Mouse (Mus musculus) embryonic facial prominence, embryonic 12.5 days (tissue): ENCODE data around the gene Cyba. TPM values are rescaled to one million over a fixed set of nuclear protein-coding genes. Genes with fewer than 3 reads are reported as not detected.
A peak's percentile ranks its signal among the peaks of the same experiment; 100 is the strongest.

ENCODE experiments used
- ATAC-seq: fragments of 200-750 bp; cut with Nextera tagmentation; 2 replicates; pipeline ENCODE4 v1.8.0; 2017; ENCODE audit not compliant: insufficient number of reproducible peaks, insufficient read depth, low FRiP score, low TSS enrichment
- H3K27ac ChIP-seq: fragments of 300-500 bp; sonication (generic); 2 replicates; pipeline ENCODE4 v1.5.1; 2016; ENCODE audit warnings: mild to moderate bottlenecking
- H3K27me3 ChIP-seq: fragments of 300-500 bp; sonication (generic); 2 replicates; pipeline ENCODE4 v1.6.1; 2016; ENCODE audit warnings: mild to moderate bottlenecking, moderate library complexity
- H3K36me3 ChIP-seq: fragments of 300-500 bp; sonication (generic); 2 replicates; pipeline ENCODE4 v1.6.1; 2016; ENCODE audit warnings: mild to moderate bottlenecking
- H3K4me1 ChIP-seq: fragments of 300-500 bp; sonication (generic); 2 replicates; pipeline ENCODE4 v1.6.1; 2016
- H3K4me2 ChIP-seq: fragments of 300-500 bp; sonication (generic); replicated peaks from 2 replicates; pipeline ENCODE4 v1.6.1; 2016; ENCODE audit warnings: mild to moderate bottlenecking, moderate library complexity
- H3K4me3 ChIP-seq: fragments of 300-500 bp; sonication (generic); 2 replicates; pipeline ENCODE4 v1.5.1; 2016; ENCODE audit warnings: mild to moderate bottlenecking
- H3K9ac ChIP-seq: fragments of 300-500 bp; sonication (generic); 2 replicates; pipeline ENCODE4 v1.6.1; 2016; ENCODE audit warnings: mild to moderate bottlenecking, moderate library complexity
- H3K9me3 ChIP-seq: fragments of 300-500 bp; sonication (generic); 2 replicates; pipeline ENCODE4 v1.6.1; 2016; ENCODE audit warnings: mild to moderate bottlenecking, moderate library complexity
- WGBS: fragments of 180-500 bp; shearing (Covaris S2); methylation state at CpG from one replicate; pipeline ENCODE4 v1.1.7; 2016; 5-methylcytosine and 5-hydroxymethylcytosine counted together
- polyA plus RNA-seq: library from polyadenylated mRNA; unstranded; fragments of >200 nt; fragmentation: Nextera tagmentation; extraction: Ambion mirVana; gene quantifications from 2 replicates; pipeline ENCODE4 v1.2.1, GENCODE M21; 2016

The Cyba gene
- polyA plus RNA-seq, 1 experiment from 2014 or later: 88.3 TPM

DNA sequence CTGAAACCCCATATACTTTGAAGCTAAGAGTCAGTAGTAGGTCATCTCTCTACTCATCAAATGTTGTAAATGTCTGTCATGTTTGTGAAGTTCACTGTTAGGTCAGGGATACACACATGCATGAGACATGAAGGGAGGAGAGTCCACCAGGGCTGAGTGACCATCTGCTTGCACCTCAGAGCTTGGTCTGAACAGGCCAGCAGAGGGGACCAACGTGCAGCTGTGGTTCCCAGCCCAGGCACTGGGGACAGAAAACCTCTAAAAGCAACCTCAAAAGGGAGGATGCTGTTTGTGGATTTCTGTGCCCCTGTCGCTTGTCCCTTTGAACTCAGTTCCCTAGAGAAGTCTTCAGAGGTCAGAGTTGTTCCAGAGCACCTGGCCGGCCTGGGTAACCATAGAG is 12.5 kb upstream of the Cyba start:
- Histone ChIP-seq H3K4me2 (peak overlapping the region; percentile 53; the same call in 1 of the 2 replicates), H3K4me3 (no peak overlapping the region), H3K36me3 (no peaks in the 10 kb centered on the region), H3K9ac (no peak overlapping the region), H3K27me3 (0 out of 2 replicates have a peak, but pooled peaks cover 3% of the 10 kb centered on the region), H3K27ac (no peak overlapping the region), H3K4me1 (peaks cover 28% of the 10 kb centered on the region), H3K9me3 (no peaks in the 10 kb centered on the region)
- ATAC-seq: no peak
- 64% methylated on average over 3 of the region's 3 CpGs for WGBS

DNA sequence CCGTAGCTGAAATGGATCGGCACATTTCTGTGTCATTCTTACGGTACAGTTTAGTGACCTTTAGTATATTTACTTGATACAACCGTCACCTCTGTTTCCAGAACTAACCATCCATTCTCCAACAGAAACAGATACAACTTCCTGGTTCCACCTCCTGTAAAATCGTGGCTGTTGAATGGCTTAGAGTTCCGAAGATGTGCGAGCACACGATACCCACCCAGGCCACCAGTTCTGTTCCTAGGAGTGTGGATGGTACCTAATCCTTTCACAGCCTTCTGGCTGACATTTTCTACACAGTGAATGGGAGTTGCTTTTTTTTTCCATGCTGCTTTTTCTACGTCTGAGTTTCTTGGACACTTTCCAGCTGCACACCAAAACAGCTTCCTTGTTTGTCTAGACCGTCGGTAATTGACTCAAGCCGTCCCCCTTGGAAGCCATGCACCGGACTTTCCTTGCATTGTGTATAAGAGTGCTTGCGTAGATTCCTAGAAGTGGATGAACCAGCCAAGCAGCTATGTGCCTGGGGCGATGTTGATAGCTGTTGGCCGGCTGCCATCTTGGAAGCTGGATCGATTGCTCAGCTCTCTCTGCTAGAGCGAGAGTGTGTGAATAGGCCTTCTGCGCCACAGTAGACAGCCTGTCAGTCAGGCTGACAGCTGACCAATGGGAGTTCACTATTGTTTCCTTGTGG is 11.5 kb upstream of the Cyba start:
- H3K36me3 ChIP-seq: peaks cover 8% of the 10 kb centered on the region
- H3K4me2 ChIP-seq: peak overlapping the region; percentile 53
- WGBS: 16% methylated on average over 19 of the region's 19 CpGs
- peak; percentile 10 for ATAC-seq
- H3K27me3 ChIP-seq: 0 out of 2 replicates have a peak, but pooled peaks cover 3% of the 10 kb centered on the region
- H3K9ac ChIP-seq: peak overlapping the region; percentile 80
- peaks cover 28% of the 10 kb centered on the region for H3K4me1 ChIP-seq
- H3K27ac ChIP-seq: peak overlapping the region; percentile 96
- H3K9me3 ChIP-seq: no peaks in the 10 kb centered on the region
- peak overlapping the region; percentile 60 for H3K4me3 ChIP-seq

DNA sequence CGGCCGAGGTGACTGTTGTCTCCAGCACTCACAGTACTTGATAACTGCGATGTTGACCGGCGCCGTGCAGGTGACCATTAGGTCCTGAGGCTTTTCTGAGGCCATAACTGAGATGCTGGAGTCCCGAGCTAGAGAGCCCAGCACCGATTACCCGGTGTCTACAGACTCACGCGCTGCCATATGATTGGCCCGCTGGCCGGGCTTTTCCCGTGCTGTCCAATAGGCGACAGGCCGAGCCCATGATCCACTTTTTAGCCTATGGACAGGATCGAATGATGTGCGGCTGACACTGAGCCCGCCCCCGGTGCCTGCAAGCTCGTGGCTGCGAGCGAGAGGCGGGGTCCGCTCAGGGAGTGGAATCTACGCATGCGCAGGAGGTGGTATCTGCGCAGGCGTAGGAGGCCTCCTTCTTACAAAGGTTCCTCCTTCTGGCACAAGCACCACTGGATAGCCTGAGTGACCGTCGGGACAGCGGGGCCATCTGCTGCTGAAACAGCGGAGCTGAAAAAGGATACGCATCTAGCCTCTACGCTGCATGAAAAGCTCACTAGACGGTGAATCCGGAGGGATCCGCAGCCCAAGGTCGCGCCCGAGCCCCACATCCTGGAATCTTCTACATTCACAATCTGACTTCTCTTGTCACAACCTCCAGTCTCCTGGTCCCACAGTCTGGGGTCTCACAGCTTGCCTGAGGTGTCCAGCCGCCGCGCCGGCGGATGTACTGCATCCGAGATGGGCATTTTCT is 10.7 kb upstream of the Cyba start, which contains the start of gene Mvd:
Gene Mvd, minus strand, starts transcription at position 161 of the 745 bp plus-strand sequence.
- H3K4me1 ChIP-seq: peaks cover 28% of the 10 kb centered on the region
- WGBS: under 1% methylated on average over 47 of the region's 47 CpGs
- H3K27me3 ChIP-seq: no peaks in the 10 kb centered on the region
- peaks cover 15% of the 10 kb centered on the region for H3K36me3 ChIP-seq
- H3K27ac ChIP-seq: peak within 1 kb of the TSS; percentile 96
- no peaks in the 10 kb centered on the region for H3K9me3 ChIP-seq
- peak within 1 kb of the TSS; percentile 96 for H3K4me2 ChIP-seq
- peak; percentile 98 for ATAC-seq
- H3K9ac ChIP-seq: peak within 1 kb of the TSS; percentile 80
- peak within 1 kb of the TSS; percentile 60 for H3K4me3 ChIP-seq

DNA sequence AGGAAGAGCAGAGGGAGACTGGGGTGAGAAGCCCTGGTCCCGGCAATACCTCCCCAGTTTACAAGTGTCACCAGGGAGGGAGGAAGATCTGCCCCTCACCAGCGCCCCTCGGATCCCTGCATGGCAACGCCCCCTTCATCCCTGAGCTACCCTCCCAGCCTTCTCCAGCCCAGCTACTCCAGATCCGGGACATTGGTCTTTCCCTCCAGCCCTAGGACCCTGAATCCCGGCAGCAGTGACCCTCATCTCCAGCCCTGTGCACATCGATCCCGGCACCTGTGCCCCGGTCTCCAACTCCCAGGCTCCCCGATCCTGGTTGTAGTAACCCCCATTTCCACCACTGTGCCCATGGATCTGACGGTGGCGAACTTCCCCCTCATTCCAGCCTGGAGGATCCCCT is 10.1 kb upstream of the Cyba start:
- peaks cover 22% of the 10 kb centered on the region for H3K36me3 ChIP-seq
- peak overlapping the region; percentile 69 for H3K27ac ChIP-seq
- H3K4me3 ChIP-seq: peak overlapping the region; percentile 60
- peak overlapping the region; percentile 96 for H3K4me2 ChIP-seq
- peak; percentile 2; the same call in 1 of the 2 replicates for ATAC-seq
- H3K9me3 ChIP-seq: no peaks in the 10 kb centered on the region
- H3K9ac ChIP-seq: peak overlapping the region; percentile 75
- peaks cover 28% of the 10 kb centered on the region for H3K4me1 ChIP-seq
- H3K27me3 ChIP-seq: no peaks in the 10 kb centered on the region
- under 1% methylated on average over 12 of the region's 12 CpGs for WGBS

DNA sequence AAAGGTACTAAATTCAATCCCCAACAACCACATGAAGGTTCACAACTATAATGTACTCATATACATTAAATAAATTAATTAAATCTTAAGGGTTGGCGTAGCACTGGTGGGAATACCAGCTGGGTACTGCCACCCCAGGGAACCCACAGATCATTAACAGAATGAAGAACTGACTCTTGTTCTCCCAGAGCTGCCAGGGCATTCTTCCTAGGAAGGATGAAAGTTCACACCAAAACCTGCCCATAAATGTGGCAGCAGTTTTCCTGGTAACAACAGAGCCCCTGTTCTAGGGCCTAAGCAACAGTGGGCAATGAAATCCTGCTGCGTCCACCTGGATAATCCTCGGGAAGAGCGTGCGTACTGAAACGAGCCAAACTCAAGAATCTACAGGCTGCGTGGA is 9.6 kb upstream of the Cyba start:
- peak overlapping the region; percentile 69; the same call in 1 of the 2 replicates for H3K27ac ChIP-seq
- peak overlapping the region; percentile 75 for H3K9ac ChIP-seq
- no peak for ATAC-seq
- H3K4me3 ChIP-seq: peak overlapping the region; percentile 60
- 22% methylated on average over 7 of the region's 7 CpGs for WGBS
- H3K4me1 ChIP-seq: peaks cover 28% of the 10 kb centered on the region
- H3K36me3 ChIP-seq: peaks cover 24% of the 10 kb centered on the region
- no peaks in the 10 kb centered on the region for H3K9me3 ChIP-seq
- peak overlapping the region; percentile 96 for H3K4me2 ChIP-seq
- no peaks in the 10 kb centered on the region for H3K27me3 ChIP-seq

DNA sequence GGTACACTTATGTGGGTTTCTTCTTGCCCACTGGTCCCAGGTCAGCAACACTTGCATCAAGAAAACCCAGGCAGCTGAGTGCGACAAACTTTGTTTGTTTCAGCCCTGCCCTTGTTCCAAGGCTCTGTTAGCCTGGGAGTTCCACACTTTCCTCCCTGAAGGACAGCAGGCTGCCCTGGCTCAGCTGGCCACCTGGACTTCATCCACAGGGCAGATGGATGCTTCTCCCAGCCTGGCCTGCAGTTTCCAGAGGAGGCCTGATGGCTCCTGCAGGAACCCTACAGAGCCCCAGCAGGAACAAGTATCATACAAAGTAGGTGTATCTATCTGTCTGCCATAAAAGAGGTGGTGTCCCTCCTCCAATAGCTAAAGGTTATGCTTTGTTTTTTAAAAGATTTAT is 8.6 kb upstream of the Cyba start:
- Histone ChIP-seq H3K4me1 (peaks cover 28% of the 10 kb centered on the region), H3K9me3 (no peaks in the 10 kb centered on the region), H3K4me2 (no peak overlapping the region), H3K27me3 (no peaks in the 10 kb centered on the region), H3K4me3 (no peak overlapping the region), H3K36me3 (peaks cover 35% of the 10 kb centered on the region), H3K9ac (no peak overlapping the region), H3K27ac (no peak overlapping the region)
- ATAC-seq: no peak
- WGBS: 100% methylated on average over 1 of the region's 1 CpGs

DNA sequence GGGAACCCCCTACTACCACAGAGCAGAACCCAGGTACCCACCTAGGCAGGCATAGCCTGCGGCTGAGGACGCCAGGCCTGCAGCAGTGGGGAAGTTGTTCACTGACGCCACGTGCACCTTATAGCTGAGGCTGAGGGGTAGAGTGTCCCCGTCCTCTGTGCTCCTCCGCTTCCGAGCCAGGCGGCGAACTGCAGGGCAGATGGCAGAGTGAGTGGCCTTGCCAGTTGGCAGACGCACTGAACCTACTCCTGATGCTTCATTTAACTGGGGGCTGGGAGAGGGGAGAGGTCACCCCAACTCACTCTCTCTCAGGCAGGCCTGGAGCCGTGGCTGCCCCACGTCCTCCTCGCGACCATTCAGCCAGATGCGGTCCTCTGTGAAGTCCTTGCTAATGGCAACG is 6.6 kb upstream of the Cyba start:
- 95% methylated on average over 16 of the region's 16 CpGs for WGBS
- H3K4me3 ChIP-seq: no peak overlapping the region
- peaks cover 10% of the 10 kb centered on the region for H3K4me1 ChIP-seq
- no peak overlapping the region for H3K9ac ChIP-seq
- peaks cover 52% of the 10 kb centered on the region for H3K36me3 ChIP-seq
- 0 out of 2 replicates have a peak, but pooled peaks cover 3% of the 10 kb centered on the region for H3K9me3 ChIP-seq
- no peak overlapping the region for H3K4me2 ChIP-seq
- no peak overlapping the region for H3K27ac ChIP-seq
- no peak for ATAC-seq
- H3K27me3 ChIP-seq: no peaks in the 10 kb centered on the region

DNA sequence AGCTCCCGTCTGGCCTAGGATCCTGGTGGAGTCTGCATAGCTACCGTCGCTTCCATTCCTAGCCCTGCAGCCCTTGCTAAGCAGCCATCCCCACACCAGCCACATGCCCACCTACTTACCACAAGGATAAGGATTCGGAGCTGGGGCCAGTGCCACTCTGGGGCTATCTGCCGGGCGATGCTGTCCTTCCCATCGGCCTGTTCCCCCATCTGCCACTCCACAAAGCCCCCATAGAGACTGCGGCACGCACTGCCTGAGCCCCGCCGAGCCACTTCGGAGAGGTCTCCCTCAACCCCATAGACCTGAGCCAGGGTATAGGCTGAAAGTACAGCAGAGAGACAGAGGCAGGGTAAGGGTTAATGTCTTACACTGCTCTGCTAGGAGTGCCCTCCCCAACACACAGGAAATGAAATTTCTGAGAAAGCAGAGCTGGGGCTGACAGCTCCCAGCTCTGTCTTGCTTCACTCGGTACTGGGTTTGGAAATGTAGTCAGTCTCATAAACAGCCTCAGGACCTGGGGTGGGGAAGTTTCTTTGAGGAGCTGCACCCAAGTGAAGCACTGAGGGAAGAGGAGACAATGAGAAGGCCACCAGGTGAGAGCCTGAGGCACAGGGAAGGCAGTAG is 5.1 kb upstream of the Cyba start:
- H3K9me3 ChIP-seq: 0 out of 2 replicates have a peak, but pooled peaks cover 3% of the 10 kb centered on the region
- H3K9ac ChIP-seq: no peak overlapping the region
- H3K36me3 ChIP-seq: peaks cover 59% of the 10 kb centered on the region
- H3K27ac ChIP-seq: peak overlapping the region; percentile 46; the same call in 1 of the 2 replicates
- H3K27me3 ChIP-seq: no peaks in the 10 kb centered on the region
- peaks cover 10% of the 10 kb centered on the region for H3K4me1 ChIP-seq
- 87% methylated on average over 13 of the region's 13 CpGs for WGBS
- no peak for ATAC-seq
- H3K4me2 ChIP-seq: no peak overlapping the region
- no peak overlapping the region for H3K4me3 ChIP-seq

DNA sequence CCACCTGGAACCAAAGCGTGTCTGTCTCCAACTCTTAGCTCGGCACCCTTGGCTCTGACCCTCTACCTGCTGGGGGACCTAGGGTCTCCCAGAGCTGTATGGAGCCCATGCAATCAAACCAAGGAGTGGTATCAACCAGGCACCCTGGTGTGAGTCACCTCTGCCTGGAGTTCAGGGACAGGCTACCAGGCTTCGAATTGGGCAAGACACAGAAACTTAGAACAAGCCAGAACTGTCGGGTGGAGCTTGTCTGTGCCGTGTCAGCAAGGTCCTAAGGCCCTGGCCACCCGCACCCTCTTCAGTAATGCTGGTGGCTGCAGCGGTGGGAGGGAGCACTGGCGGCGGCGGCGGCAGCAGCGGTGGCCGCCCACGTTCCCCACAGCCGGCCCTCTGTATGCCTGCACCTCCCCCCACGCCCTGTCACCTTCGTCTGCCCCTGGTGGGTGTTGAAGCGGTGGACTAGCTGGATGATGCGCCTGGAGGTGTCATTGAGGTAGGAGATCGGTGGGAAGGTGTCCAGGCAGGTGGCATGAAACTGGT is 3.9 kb upstream of the Cyba start:
- Histone ChIP-seq H3K9me3 (0 out of 2 replicates have a peak, but pooled peaks cover 3% of the 10 kb centered on the region), H3K9ac (no peak overlapping the region), H3K36me3 (peaks cover 59% of the 10 kb centered on the region), H3K4me1 (peaks cover 5% of the 10 kb centered on the region), H3K27me3 (no peaks in the 10 kb centered on the region), H3K4me2 (no peak overlapping the region), H3K27ac (no peak overlapping the region), H3K4me3 (no peak overlapping the region)
- WGBS: 85% methylated on average over 20 of the region's 20 CpGs
- no peak for ATAC-seq

DNA sequence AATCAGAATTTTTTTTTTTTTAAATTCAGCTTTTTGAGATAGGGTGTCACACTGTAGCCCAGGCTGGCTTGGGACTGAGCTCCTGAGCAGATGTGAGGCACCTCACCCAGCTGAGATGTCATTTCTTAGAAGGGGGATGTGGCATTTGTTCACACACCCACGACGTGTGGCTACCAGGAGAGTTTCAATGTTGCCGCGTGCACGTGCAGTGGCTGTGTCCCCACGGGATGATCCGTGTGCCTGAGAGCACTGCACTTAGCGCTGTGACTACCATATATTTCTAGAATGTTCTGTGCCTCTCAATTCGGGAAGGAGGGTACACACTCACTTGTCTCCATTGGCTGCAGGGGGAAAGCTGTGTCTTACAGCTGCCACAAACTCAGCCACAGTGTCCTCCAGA is 3.4 kb upstream of the Cyba start:
- Histone ChIP-seq H3K9me3 (0 out of 2 replicates have a peak, but pooled peaks cover 3% of the 10 kb centered on the region), H3K36me3 (peaks cover 59% of the 10 kb centered on the region)

DNA sequence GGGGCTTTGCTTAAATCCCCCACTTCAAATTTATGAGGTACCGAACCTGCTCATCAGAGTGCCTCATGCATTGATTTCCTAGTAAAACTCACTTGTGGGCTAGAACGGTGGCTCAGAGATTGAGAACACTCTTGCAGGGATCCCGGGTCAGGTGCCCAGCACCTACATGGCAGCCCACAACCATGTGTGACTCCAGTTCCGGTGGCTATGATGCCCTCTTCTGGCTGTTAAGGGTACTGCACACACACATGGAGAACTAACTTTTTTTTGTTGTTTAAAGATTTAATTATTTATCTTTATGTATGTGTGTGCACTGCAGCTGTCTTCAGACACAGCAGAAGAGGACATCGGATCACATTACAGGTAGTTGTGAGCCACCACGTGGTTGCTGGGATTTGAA is 2.6 kb upstream of the Cyba start:
- H3K4me2 ChIP-seq: no peak overlapping the region
- H3K27me3 ChIP-seq: no peaks in the 10 kb centered on the region
- peaks cover 59% of the 10 kb centered on the region for H3K36me3 ChIP-seq
- H3K27ac ChIP-seq: no peak overlapping the region
- H3K4me3 ChIP-seq: no peak overlapping the region
- no peak for ATAC-seq
- 91% methylated on average over 6 of the region's 6 CpGs for WGBS
- H3K4me1 ChIP-seq: peaks cover 9% of the 10 kb centered on the region
- no peak overlapping the region for H3K9ac ChIP-seq
- H3K9me3 ChIP-seq: 0 out of 2 replicates have a peak, but pooled peaks cover 3% of the 10 kb centered on the region

More for the DNA sequence above, 3.4 kb upstream of the Cyba start:
- Histone ChIP-seq H3K27me3 (no peaks in the 10 kb centered on the region), H3K4me2 (no peak overlapping the region), H3K4me1 (peaks cover 9% of the 10 kb centered on the region), H3K27ac (no peak overlapping the region), H3K4me3 (no peak overlapping the region), H3K9ac (no peak overlapping the region)
- ATAC-seq: no peak
- WGBS: 91% methylated on average over 9 of the region's 9 CpGs
